Mouse (Mus musculus) testis, adult 2 months (tissue): ENCODE measurements around the gene Col4a3bp. TPM values are rescaled to one million over a fixed set of nuclear protein-coding genes. Genes with fewer than 3 reads are reported as not detected.

Experiments used
- H3K27ac ChIP-seq: fragments of 200-500 bp; 2 replicates; pipeline ENCODE4 v1.5.1; 2012; ENCODE audit warnings: low read depth, low read length; ENCODE audit not compliant: control insufficient read depth, insufficient read depth
- H3K27me3 ChIP-seq: fragments of 200-500 bp; 2 replicates; pipeline ENCODE4 v1.6.1; 2012; ENCODE audit warnings: mild to moderate bottlenecking, low read length, moderate library complexity; ENCODE audit not compliant: control insufficient read depth, insufficient read depth
- H3K36me3 ChIP-seq: fragments of 200-500 bp; 2 replicates; pipeline ENCODE4 v1.6.1; 2012; ENCODE audit warnings: mild to moderate bottlenecking, low read length; ENCODE audit not compliant: control insufficient read depth, insufficient read depth
- H3K4me1 ChIP-seq: fragments of 200-500 bp; 2 replicates; pipeline ENCODE4 v1.6.1; 2012; ENCODE audit warnings: low read length; ENCODE audit not compliant: control insufficient read depth, insufficient read depth
- H3K4me3 ChIP-seq: fragments of 200-500 bp; 2 replicates; pipeline ENCODE4 v1.5.1; 2012; ENCODE audit warnings: low read depth, mild to moderate bottlenecking, low read length, moderate library complexity, mixed read lengths; ENCODE audit not compliant: control insufficient read depth
- CTCF ChIP-seq: fragments of 200-500 bp; IDR thresholded peaks from 2 replicates; pipeline ENCODE4 v1.5.1; 2012; ENCODE audit warnings: low read depth, mild to moderate bottlenecking, inconsistent platforms, low read length, moderate library complexity; ENCODE audit not compliant: control insufficient read depth, insufficient read depth, insufficient replicate concordance
- POLR2A ChIP-seq: fragments of 200-500 bp; IDR thresholded peaks from 2 replicates; pipeline ENCODE4 v1.6.1; 2012; ENCODE audit warnings: low read depth, mild to moderate bottlenecking, inconsistent platforms, low read length, moderate library complexity; ENCODE audit not compliant: control insufficient read depth
- polyA plus RNA-seq: library from polyadenylated mRNA; depleted of rRNA; stranded (reverse); fragments of >200 nt; gene quantifications from 2 replicates; pipeline ENCODE4 v1.2.3, GENCODE M21; 2012; rRNA removed

Gene Col4a3bp
- polyA plus RNA-seq, 1 experiment = 59.6 TPM

DNA sequence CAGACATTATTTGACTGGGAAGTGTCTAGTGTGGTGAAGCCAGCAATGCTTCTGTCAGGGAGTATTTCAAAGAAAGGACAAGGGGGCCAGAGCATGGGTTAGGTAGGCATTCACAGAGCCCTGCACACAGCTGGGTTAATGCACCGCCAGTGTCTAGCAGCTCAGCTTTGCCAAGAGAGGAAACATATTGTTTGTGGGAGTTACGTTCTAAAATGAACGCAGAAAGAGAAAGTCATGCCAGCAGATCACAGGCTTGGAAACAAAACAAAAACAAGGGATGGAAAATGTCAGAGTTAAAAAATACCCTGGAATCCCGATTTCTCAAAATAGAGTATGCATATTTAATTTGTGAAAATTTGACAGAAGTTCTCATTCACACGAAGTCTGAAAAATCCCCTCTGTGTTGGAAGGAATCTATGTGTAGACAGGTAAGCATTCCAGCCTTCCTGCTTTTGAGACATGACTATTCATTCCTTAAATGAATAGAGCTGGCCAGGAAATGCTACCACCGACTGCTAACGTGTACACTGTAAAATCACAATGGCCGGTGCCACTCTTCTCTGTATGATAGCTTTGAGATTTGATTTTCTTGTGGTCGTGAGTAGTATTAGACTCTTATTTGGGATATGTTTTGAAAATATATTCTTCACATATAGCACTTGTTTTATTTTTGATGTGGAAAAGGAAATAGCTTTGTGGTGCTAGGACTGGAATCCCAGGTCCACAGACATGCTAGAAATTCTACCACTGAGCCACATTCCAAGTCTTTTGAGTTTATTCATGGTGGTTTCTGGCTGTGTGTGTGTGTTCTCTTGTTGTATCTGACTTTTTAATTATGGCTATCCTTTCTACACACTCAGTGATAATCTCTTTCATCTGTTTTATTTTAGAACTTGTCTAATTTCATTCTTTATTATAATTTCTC, 138.0 kb downstream of the Col4a3bp start:
- Histone ChIP-seq H3K4me1 (peaks cover 4% of the 10 kb centered on the region), H3K27me3 (no peaks in the 10 kb centered on the region), H3K36me3 (no peaks in the 10 kb centered on the region), H3K4me3 (no peak overlapping the region), H3K27ac (no peak overlapping the region)
- TF ChIP-seq CTCF = no peak
- no peak for TF ChIP-seq POLR2A

DNA sequence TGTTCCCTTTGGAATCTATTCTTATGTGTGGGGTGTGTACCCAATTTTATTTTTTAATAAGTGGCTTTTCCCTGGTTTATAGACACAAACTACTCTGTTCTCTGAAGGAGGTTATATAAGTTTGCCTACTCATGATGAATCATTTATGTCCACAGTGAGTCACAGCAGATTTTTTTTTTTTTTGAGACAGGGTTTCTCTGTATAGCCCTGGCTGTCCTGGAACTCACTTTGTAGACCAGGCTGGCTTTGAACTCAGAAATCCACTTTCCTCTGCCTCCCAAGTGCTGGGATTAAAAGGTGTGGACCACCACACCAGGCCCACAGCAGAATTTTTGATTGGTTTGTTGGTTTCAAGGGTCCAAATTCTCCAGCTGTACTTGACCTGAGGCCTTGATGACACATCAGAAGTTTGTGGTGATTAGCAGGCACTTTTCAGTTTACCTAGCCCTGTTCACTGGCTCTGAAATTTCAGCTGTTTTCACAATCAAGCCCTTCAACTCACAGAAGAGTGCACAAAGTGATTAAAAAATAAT, 138.7 kb downstream of the Col4a3bp start:
- Histone ChIP-seq H3K27me3 (no peaks in the 10 kb centered on the region), H3K4me1 (peaks cover 4% of the 10 kb centered on the region), H3K36me3 (no peaks in the 10 kb centered on the region), H3K27ac (no peak overlapping the region), H3K4me3 (no peak overlapping the region)
- TF ChIP-seq CTCF = no peak
- no peak for TF ChIP-seq POLR2A

DNA sequence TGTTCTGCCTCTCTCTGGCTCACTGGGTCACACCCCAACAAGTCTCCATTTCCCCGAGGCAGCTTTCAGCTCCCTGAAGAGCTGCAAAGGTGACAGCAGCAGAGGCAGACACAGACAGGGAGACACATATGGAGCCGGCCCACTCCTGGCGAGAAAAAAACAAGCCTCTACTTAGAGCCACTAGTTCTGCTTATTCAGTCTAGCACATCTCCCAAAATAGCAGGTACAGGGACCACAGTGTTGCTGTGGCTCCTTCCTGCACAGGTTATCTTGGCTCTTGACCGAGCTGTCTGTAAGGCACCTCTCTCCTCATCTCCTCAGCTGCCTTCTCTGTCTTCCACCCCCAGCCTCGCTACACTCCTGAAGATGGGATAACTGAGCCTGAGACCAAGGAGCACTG, 142.4 kb downstream of the Col4a3bp start:
- no peak overlapping the region for H3K4me3 ChIP-seq
- no peaks in the 10 kb centered on the region for H3K27me3 ChIP-seq
- TF ChIP-seq POLR2A (no peak), CTCF (no peak)
- peaks cover 4% of the 10 kb centered on the region for H3K4me1 ChIP-seq
- H3K27ac ChIP-seq = no peak overlapping the region
- H3K36me3 ChIP-seq = no peaks in the 10 kb centered on the region

DNA sequence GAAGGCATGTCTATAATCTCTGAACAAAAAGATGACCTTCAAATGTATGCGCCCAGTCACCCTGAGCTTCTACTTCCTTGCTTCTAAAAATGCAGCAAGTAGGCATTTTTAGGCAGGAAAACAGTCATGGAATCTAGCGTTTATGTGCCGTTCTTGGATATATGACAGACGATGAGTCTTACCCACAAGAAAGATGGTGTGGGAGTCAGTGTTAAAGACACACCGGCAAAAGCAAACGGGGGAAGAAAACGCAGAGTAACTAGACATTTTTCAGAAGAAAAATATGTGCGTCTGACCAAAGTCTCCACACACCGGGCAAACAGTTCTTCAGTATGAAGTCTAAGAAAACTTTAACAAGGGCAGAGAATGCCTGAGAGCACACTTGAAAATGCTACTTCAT, 144.8 kb downstream of the Col4a3bp start:
- TF ChIP-seq POLR2A = no peak
- no peak for TF ChIP-seq CTCF

More for the DNA sequence above, 144.8 kb downstream of the Col4a3bp start:
- no peaks in the 10 kb centered on the region for H3K27me3 ChIP-seq
- no peak overlapping the region for H3K4me3 ChIP-seq
- no peak overlapping the region for H3K27ac ChIP-seq
- no peaks in the 10 kb centered on the region for H3K36me3 ChIP-seq
- H3K4me1 ChIP-seq = peaks cover 4% of the 10 kb centered on the region

Other genes with a start within 250 kb of the Col4a3bp start
- gene Poc5, start 154.3 kb upstream of the Col4a3bp start, polyA plus RNA-seq = 16.2 and 16.6 TPM in 2 replicates
- gene Ankdd1b, start 71.4 kb upstream of the Col4a3bp start, polyA plus RNA-seq = 0.17 and 0.99 TPM in 2 replicates
- gene Gm17622, start 51.9 kb upstream of the Col4a3bp start, polyA plus RNA-seq = not detected in 2 replicates
- 14.1 and 17.0 TPM in 2 replicates for gene Polk, start within 50 bp of the Col4a3bp start, polyA plus RNA-seq
- 59.9 and 67.3 TPM in 2 replicates for gene Hmgcr, start 128.3 kb downstream of the Col4a3bp start, polyA plus RNA-seq
- 4.6 TPM in 2 replicates for gene Ankrd31, start 205.7 kb downstream of the Col4a3bp start, polyA plus RNA-seq